Mouse (Mus musculus) small intestine, adult 2 months (tissue): ENCODE results near the gene Inhbe.

Source experiments
- CTCF ChIP-seq: fragments of 200-500 bp; IDR thresholded peaks from 2 replicates; pipeline ENCODE4 v1.5.1; 2012; ENCODE audit warnings: low read depth, mild to moderate bottlenecking, control low read depth, inconsistent platforms, low read length, moderate library complexity, mixed read lengths; ENCODE audit not compliant: insufficient replicate concordance, insufficient read length; ENCODE audit errors: extremely low read depth
- POLR2A ChIP-seq: fragments of 200-500 bp; IDR thresholded peaks from 2 replicates; pipeline ENCODE4 v1.6.1; 2012; ENCODE audit warnings: low read depth, mild to moderate bottlenecking, control low read depth, inconsistent platforms, low read length, moderate library complexity

DNA sequence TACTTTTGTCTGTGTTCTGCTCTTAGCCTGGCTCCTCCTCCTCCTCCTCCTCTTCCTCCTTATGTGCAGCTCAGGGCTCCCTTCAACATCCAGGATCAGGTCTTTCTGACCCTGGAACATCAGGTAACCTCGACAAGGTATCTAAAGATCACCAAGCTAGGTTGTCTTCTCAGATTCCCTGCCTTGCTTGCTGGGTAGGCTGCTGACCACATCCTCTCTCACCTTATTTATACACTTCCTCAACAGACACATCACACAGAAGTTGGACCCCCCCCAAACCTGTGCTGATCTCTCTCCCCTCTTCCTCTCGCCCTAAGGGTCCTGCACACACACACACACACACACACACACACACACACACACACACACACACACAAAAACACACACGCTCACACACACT, 32.6 kb downstream of the Inhbe start, which contains the start of gene Arhgap9:
- TF ChIP-seq POLR2A, result no peak
- no peak for TF ChIP-seq CTCF
